Mouse (Mus musculus) frontal cortex, postnatal 36 days (tissue): ENCODE data around the gene Rmi1.
"Not testable (repeated sequence)": the region's sequence is repeated elsewhere in the genome, so short reads cannot be mapped to it uniquely, and the experiment has no call there.

Experiments
- DNase-seq, 2 experiments: peaks; one replicate each; pipeline ENCODE4 v3.0.0; 2022; ENCODE audit warnings: low spot score in 2 of 2

Rmi1 gene

GRCm38 (mm10) chr13:58401135-58402002, 679 bp upstream of the Rmi1 start:
- peak; percentile 54 to 64 for DNase-seq

- no peak for DNase-seq
Observed at GRCm38 (mm10) chr13:58402744-58403110, 679 bp downstream of the Rmi1 start.

GRCm38 (mm10) chr13:58403243-58403642, 1.2 kb downstream of the Rmi1 start, which contains the start of gene Hnrnpk:
Gene Hnrnpk, minus strand, starts transcription at chr13:58403343.
- not testable (repeated sequence) for DNase-seq

DNA sequence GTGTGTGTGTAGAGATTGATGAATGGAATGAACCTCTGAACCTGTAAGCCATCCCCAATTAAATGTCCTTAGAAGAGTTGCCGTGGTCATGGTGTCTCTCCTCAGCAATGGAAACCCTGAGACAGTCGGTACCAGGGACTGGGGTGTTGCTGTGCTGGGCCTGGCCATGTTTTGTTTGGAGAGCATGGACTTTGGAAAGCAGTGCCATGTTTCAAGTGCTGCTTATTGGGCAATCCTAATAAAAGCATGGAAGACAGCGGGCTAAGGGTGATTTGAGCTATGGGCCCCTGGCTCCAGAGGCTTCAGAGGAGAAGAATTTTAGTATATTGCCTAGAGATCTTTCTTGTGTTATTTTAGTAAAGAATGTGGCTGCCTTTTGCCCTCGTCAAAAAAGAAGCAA, 9.0 kb downstream of the Rmi1 start:
- no peak for DNase-seq

- DNase-seq, result no peak
Observed at GRCm38 (mm10) chr13:58415374-58415773, 13.3 kb downstream of the Rmi1 start.

DNA sequence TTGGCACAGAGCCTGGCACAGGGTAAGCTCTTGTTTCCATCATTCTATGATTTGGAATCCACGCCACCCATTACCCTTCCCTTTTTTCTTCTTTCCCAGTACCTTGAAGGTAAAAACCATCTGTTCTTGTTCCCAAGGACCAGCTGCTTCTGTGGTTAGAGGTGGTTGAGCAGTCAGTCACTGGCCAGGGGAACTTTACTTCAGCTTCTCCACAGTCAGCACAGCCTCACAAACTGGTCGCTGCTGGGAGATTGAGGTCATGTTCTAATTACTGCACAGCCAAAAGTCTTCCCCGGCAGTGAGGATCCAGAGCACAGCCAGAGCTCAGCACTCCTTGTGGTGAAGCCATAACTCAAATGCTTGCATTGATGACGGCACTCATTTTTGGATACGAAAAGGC, 13.8 kb downstream of the Rmi1 start:
- DNase-seq, result no peak

DNA sequence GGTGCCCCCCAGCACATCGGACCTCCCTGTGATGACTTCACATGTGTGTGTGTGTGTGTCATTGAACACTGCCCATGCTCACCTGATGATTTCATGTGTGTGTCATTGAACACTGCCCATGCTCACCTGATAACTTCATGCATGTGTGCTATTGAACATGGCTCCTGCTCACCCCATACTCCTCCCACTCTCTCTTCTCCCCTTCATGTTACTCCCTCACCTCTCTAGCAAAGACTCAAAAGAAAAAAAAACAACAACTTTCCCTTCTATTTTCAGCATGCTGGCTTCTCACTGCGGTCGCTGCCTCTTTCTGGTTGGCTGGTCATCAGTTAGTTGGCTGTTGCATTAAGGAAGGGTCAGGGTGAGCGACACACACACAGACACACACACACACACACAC, 16.6 kb downstream of the Rmi1 start:
- DNase-seq, result no peak

GRCm38 (mm10) chr13:58419266-58419665, 17.2 kb downstream of the Rmi1 start:
- no peak for DNase-seq

DNA sequence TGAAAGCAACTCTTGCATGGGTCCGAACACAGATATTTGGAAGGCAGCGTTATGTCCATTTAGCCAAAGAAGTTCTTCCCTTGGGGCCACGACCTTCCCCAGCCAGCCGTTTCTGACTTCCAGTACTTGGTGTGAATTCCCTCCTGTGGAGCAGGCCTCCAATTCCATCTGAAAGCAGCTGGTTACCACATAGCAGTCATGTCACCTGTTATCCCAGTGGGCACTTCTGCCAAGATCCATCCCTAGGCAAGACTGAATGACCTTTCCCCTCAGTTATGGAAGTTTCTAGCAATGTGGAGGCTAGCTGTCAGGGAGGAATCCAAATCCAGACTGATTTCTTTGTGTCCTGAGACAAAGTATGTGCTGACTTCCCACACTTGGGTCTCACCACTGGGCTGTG, 19.0 kb downstream of the Rmi1 start:
- no peak for DNase-seq

- DNase-seq, result no peak
Observed at GRCm38 (mm10) chr13:58422242-58422641, 20.2 kb downstream of the Rmi1 start.

DNA sequence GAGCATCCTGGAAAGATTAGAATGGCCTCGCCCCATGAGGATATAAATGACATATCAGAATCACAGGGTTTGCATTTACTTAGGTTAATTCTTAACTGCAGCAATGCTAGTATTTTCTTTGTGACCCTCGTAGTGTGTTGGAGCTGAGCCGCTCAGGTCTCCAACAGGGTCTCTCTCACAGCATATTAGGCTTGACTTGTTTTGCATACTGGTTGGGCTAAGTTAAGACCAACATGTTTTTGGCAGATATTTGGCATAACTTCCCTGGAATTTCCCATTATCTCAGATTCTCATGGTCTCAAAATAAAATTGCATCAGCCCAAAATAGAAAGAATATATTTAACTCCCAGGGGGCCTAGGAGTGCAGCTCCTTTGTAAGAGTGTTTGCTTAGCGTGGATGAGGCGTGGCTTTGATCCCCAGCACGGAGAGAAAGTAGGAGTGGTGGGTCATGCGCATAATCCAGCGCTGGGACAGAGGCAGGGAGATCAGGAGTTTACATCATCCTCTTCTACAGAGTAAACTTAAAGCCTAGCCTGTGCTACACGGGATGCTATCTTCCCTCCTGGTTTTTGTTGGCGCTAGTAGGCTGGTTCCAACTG, 21.1 kb downstream of the Rmi1 start:
- DNase-seq, result no peak

- DNase-seq, result no peak
Observed at GRCm38 (mm10) chr13:58439716-58440115, 37.7 kb downstream of the Rmi1 start.

DNA sequence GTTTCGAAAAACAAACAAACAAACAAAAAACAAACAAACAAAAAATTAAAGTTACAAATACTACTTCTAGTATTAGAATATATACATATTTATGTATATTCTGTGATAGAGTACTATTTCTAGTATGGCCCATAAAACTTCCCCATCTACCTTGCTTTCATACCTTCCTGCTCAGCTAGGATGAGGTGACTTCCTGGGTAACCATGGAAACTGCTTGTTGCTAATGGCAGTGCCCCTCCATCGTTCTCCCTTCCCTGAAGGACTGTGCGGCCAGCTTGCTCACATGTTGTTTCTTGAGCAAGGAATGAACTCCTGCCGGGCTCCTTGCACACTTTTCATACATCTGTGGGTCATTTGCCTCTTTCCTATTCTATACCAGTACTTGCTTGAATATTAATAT, 41.3 kb downstream of the Rmi1 start:
- no peak for DNase-seq

DNA sequence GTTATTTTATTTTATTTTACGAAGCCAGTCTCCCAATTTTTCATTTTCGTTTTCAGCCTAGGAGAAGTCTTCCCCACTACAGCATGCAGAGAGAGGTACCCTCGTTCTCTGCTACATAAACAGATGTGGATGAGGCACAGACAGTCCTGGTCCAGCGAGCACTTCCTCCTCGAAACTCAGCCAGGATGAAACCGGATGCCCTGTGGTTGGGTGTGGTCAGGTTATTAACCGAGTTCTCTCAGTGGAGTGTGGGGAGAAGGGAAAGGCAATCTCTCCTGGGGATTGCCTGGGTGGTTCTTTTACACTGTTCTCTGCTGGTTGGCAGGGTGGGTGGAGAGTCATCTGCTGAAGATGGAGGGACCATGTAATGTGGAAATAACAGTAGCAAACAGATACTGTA, 41.7 kb downstream of the Rmi1 start:
- DNase-seq, result no peak

- DNase-seq, result no peak
Observed at GRCm38 (mm10) chr13:58446541-58446940, 44.5 kb downstream of the Rmi1 start.

DNA sequence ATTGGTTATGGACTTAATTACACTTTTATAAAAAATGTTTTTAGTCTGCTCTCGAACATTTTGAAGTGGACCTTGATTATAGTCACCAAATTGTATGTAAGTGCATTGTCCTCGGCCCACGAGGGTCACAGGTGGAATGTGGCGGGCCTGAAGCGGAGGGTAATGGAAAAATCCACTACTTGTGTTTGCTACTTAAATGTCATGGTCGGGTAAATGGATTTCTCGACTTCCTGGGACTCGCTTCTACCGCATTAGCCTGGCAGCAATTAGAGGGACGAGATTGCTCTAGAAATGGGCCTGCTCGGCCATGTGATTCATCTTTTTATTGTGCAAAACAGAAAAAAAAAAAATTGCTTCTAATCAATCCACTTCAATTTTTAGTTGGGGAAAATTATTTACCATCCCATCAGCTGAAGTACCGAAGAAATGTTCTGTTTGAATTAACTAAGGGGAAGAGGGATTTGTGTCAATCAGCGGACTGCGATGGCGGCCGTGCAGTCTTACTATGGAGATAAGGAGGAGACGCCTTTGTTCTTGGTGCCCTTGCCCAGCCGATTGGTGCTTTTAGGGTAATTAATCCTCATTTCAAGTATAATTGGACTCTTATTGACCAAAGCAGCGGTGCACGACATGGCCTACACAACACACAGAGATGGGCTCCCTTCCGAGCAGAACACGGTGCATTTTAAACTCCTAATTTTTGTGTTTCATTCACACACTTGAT, 48.6 kb downstream of the Rmi1 start:
- no peak for DNase-seq

GRCm38 (mm10) chr13:58452246-58452645, 50.2 kb downstream of the Rmi1 start:
- no peak for DNase-seq

- no peak for DNase-seq
Observed at GRCm38 (mm10) chr13:58452651-58453413, 50.8 kb downstream of the Rmi1 start.

- DNase-seq, result no peak
Observed at GRCm38 (mm10) chr13:58453541-58453940, 51.5 kb downstream of the Rmi1 start.

DNA sequence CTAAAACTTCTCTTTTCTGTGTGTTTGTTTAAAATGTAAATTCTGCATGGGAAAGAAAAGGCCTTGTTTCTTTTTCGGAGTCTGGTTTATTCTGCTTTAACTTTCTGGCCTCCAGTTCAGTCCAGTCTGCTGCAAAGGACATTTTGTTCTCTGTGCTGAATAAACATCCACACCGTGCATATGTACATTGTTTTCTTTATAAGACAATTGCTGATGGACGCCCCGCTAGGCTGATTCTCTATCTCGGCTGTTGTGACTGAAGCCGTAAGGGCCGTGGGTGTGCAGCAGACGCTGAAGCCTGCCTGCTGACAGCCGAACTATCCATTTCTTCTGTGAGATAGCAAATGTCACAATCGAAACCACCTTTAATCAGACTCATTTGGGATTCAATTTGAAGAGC, 54.5 kb downstream of the Rmi1 start:
- DNase-seq, result no peak

DNA sequence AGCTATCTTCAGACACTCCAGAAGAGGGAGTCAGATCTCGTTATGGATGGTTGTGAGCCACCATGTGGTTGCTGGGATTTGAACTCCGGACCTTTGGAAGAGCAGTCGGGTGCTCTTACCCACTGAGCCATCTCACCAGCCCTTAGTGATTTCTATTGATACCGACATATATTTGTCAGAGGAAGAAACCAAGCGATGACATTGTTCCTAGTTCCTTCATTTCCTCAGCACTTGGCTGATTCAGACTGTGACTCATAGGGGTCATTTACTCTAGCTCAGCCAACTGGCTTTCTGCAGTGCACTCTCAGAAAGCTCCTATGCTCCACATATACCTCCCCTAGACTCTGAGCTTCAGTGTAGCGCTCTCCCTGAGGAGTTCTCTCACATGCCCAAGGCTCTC, 56.8 kb downstream of the Rmi1 start:
- DNase-seq, result not testable (repeated sequence)
